Mouse (Mus musculus) cortical plate, adult 2 months (tissue): ENCODE measurements at regions not wholly inside any gene's neighbourhood (a gene's known extent, or its start where the extent isn't known, plus 50 kb on each side); places are given as distances from the start of the nearest gene placed in this dataset.

ENCODE experiments used
- CTCF ChIP-seq: fragments of 200-500 bp; IDR thresholded peaks from 2 replicates; pipeline ENCODE4 v1.5.1; 2011; ENCODE audit warnings: mild to moderate bottlenecking, control low read depth, low read length; ENCODE audit not compliant: insufficient read depth; ENCODE audit errors: extremely low read depth
- POLR2A ChIP-seq: fragments of 200-500 bp; IDR thresholded peaks from 2 replicates; pipeline ENCODE4 v1.6.1; 2011; ENCODE audit warnings: mild to moderate bottlenecking, low read length, control low read depth; ENCODE audit not compliant: insufficient read depth; ENCODE audit errors: extremely low read depth

GRCm38 (mm10) chr2:169275371-169275770 is 312.2 kb downstream of the Gm11011 start:
- TF ChIP-seq POLR2A (no peak), CTCF (no peak)
